Mouse (Mus musculus): ENCODE measurements around the gene Cpb1. TPM values are rescaled to one million over a fixed set of nuclear protein-coding genes. Genes with fewer than 3 reads are reported as not detected.

The Cpb1 gene
- total RNA-seq (2023), result 1.9 TPM

GRCm38 (mm10) chr3:20275633-20276032, at the start of gene Cpb1:
Cpb1 (minus strand) TSS chr3:20275733.

GRCm38 (mm10) chr3:20242050-20242449, 33.5 kb downstream of the Cpb1 start, which contains the start of gene Cpa3:
Cpa3 (minus strand) TSS chr3:20242181.

Other genes starting within 250 kb of the Cpb1 start
- gene Hps3, start 240.4 kb downstream of the Cpb1 start, total RNA-seq (2023), result 80.0 TPM
- 60.2 TPM for gene Hltf, start 217.9 kb downstream of the Cpb1 start, total RNA-seq (2023)
- gene Gyg, start 120.4 kb downstream of the Cpb1 start, total RNA-seq (2023), result 33.8 TPM
- 2.5 TPM for gene Cpa3, start 33.6 kb downstream of the Cpb1 start, total RNA-seq (2023)
- not detected for gene Agtr1b, start 91.4 kb upstream of the Cpb1 start, total RNA-seq (2023)

Data from CD4-positive naive resting alpha-beta T cell, adult 57 days (primary cell).